9 mouse cellular contexts compared by ENCODE assay signal in genomic region chr10:19122221-19122620, GRCm38 (mm10).
DNase-seq lines count a peak whose midpoint lies in the region; ATAC-seq lines count a peak whose summit lies in the region.
"Had no signal": no experiment of that assay in that cellular context is flagged by ENCODE, and none has a peak within 500 bp of the region (broad histone marks: within the 10 kb centered on the region; RNA-seq: fewer than 3 reads in every experiment).

No protein-coding gene starts in this region.

- ATAC-seq in activated CD4-positive, CD25-positive, alpha-beta regulatory T cell, adult 4 months, result peak; percentile 74
- no peak for ATAC-seq in forebrain, embryonic 15.5 days (replicated peaks)
- ATAC-seq in hindbrain, embryonic 13.5 days (ENCODE audit: low FRiP score), result no peak

- no peaks in the 10 kb centered on the region for H3K9me3 ChIP-seq in forebrain, embryonic 15.5 days
- no peaks in the 10 kb centered on the region for H3K9me3 ChIP-seq in hindbrain, embryonic 13.5 days
- H3K9me3 ChIP-seq: midbrain, embryonic 12.5 days had no signal

- H3K4me2 ChIP-seq in forebrain, embryonic 15.5 days (replicated peaks), result no peak overlapping the region
- no peak overlapping the region for H3K4me2 ChIP-seq in hindbrain, embryonic 13.5 days
- H3K4me2 ChIP-seq: midbrain, embryonic 12.5 days had no signal

- H3K4me3 ChIP-seq in forebrain, embryonic 15.5 days, result no peak overlapping the region
- H3K4me3 ChIP-seq in hindbrain, embryonic 13.5 days, result no peak overlapping the region
- H3K4me3 ChIP-seq: midbrain, embryonic 12.5 days had no signal

- H3K9ac ChIP-seq in forebrain, embryonic 15.5 days (replicated peaks), result no peak overlapping the region
- no peak overlapping the region for H3K9ac ChIP-seq in hindbrain, embryonic 13.5 days
- H3K9ac ChIP-seq: midbrain, embryonic 12.5 days had no signal

- no peaks in the 10 kb centered on the region for H3K36me3 ChIP-seq in forebrain, embryonic 15.5 days
- no peaks in the 10 kb centered on the region for H3K36me3 ChIP-seq in hindbrain, embryonic 13.5 days
- H3K36me3 ChIP-seq: midbrain, embryonic 12.5 days had no signal

- DNase-seq in heart, adult 18-20 months, result peak; percentile 18 to 46
- no peak for DNase-seq in heart, postnatal 25 days (ENCODE audit: low spot score)
- peak; percentile 74 for DNase-seq in induced T-regulatory cell, adult 2 months (ENCODE audit: low read depth)
- peak; percentile 41 to 44 for DNase-seq in left cerebral cortex, postnatal 14 days (ENCODE audit: low spot score in 2 of 2)
- no peak for DNase-seq in thymus, adult 18-20 months

- peaks cover 3% of the 10 kb centered on the region; the same call in 1 of the 2 replicates for H3K4me1 ChIP-seq in forebrain, embryonic 15.5 days
- H3K4me1 ChIP-seq in hindbrain, embryonic 13.5 days (replicated peaks), result 0 out of 2 replicates have a peak, but pooled peaks cover 6% of the 10 kb centered on the region

- WGBS in forebrain, embryonic 15.5 days, result 75% methylated on average over 6 of the region's 6 CpGs
- WGBS in hindbrain, embryonic 13.5 days, result 65% methylated on average over 6 of the region's 6 CpGs

- intact Hi-C loops in heart, postnatal 25 days (cut with DNase I), result loop anchor here (5.0 kb wide), 1 partner anchor 105 kb away; the partner anchor contains the start of gene Tnfaip3
- intact Hi-C loops in left cerebral cortex, postnatal 14 days (cut with DNase I), result no loop called here

- H3K27ac ChIP-seq in forebrain, embryonic 15.5 days (replicated peaks), result no peak overlapping the region
- H3K27ac ChIP-seq in hindbrain, embryonic 13.5 days, result no peak overlapping the region
- H3K27ac ChIP-seq: midbrain, embryonic 12.5 days had no signal

- no peaks in the 10 kb centered on the region for H3K27me3 ChIP-seq in forebrain, embryonic 15.5 days
- H3K27me3 ChIP-seq in hindbrain, embryonic 13.5 days, result no peaks in the 10 kb centered on the region

Comparison
In these comparisons a context has a peak if more than half of its experiments do, and no peak if none do; other contexts are left out.
1. DNase-seq: peak in heart, adult 18-20 months (2 of 2), induced T-regulatory cell, adult 2 months (single experiment) and left cerebral cortex, postnatal 14 days (2 of 2); none in heart, postnatal 25 days (single experiment) and thymus, adult 18-20 months (0 of 2).